Mouse (Mus musculus) thymus, adult 2 months (tissue): Measurements from ENCODE around the gene Phf21a. TPM values are rescaled to one million over a fixed set of nuclear protein-coding genes. Genes with fewer than 3 reads are reported as not detected.

Experiments used
- DNase-seq: peaks from one replicate; pipeline ENCODE4 v3.0.0; 2021
- H3K27ac ChIP-seq: fragments of 200-500 bp; 2 replicates; pipeline ENCODE4 v1.5.1; 2012; ENCODE audit warnings: low read length, control low read depth; ENCODE audit not compliant: control insufficient read depth, insufficient read depth
- H3K27me3 ChIP-seq: fragments of 200-500 bp; 2 replicates; pipeline ENCODE4 v1.6.1; 2012; ENCODE audit warnings: mild to moderate bottlenecking, low read length, moderate library complexity, mixed read lengths; ENCODE audit not compliant: control insufficient read depth, insufficient read depth
- H3K36me3 ChIP-seq: fragments of 200-500 bp; 2 replicates; pipeline ENCODE4 v1.6.1; 2012; ENCODE audit warnings: mild to moderate bottlenecking, low read length, moderate library complexity; ENCODE audit not compliant: control insufficient read depth, insufficient read depth
- H3K4me1 ChIP-seq: fragments of 200-500 bp; replicated peaks from 2 replicates; pipeline ENCODE4 v1.6.1; 2012; ENCODE audit warnings: low read length; ENCODE audit not compliant: control insufficient read depth, insufficient read depth
- H3K4me3 ChIP-seq: fragments of 200-500 bp; 2 replicates; pipeline ENCODE4 v1.5.1; 2012; ENCODE audit warnings: mild to moderate bottlenecking, low read length, control low read depth, moderate library complexity; ENCODE audit not compliant: control insufficient read depth, insufficient read depth
- CTCF ChIP-seq: fragments of 200-500 bp; IDR thresholded peaks from 2 replicates; pipeline ENCODE4 v1.5.1; 2012; ENCODE audit warnings: mild to moderate bottlenecking, control low read depth, low read length, moderate library complexity, borderline replicate concordance; ENCODE audit not compliant: control insufficient read depth, poor library complexity, insufficient read depth; ENCODE audit errors: extremely low read depth
- POLR2A ChIP-seq: fragments of 200-500 bp; IDR thresholded peaks from 2 replicates; pipeline ENCODE4 v1.6.1; 2012; ENCODE audit warnings: mild to moderate bottlenecking, low read length, control low read depth, moderate library complexity; ENCODE audit not compliant: control insufficient read depth, poor library complexity, insufficient read depth; ENCODE audit errors: extremely low read depth
- WGBS: fragments of 180-500 bp; shearing (Covaris S2); methylation state at CpG from one replicate; pipeline ENCODE4 v1.1.7; 2018; 5-methylcytosine and 5-hydroxymethylcytosine counted together
- polyA plus RNA-seq: library from polyadenylated mRNA; depleted of rRNA; stranded (reverse); fragments of >200 nt; gene quantifications from 2 replicates; pipeline ENCODE4 v1.2.3, GENCODE M21; 2012

Phf21a gene
- polyA plus RNA-seq, 1 experiment: 81.6 TPM

DNA sequence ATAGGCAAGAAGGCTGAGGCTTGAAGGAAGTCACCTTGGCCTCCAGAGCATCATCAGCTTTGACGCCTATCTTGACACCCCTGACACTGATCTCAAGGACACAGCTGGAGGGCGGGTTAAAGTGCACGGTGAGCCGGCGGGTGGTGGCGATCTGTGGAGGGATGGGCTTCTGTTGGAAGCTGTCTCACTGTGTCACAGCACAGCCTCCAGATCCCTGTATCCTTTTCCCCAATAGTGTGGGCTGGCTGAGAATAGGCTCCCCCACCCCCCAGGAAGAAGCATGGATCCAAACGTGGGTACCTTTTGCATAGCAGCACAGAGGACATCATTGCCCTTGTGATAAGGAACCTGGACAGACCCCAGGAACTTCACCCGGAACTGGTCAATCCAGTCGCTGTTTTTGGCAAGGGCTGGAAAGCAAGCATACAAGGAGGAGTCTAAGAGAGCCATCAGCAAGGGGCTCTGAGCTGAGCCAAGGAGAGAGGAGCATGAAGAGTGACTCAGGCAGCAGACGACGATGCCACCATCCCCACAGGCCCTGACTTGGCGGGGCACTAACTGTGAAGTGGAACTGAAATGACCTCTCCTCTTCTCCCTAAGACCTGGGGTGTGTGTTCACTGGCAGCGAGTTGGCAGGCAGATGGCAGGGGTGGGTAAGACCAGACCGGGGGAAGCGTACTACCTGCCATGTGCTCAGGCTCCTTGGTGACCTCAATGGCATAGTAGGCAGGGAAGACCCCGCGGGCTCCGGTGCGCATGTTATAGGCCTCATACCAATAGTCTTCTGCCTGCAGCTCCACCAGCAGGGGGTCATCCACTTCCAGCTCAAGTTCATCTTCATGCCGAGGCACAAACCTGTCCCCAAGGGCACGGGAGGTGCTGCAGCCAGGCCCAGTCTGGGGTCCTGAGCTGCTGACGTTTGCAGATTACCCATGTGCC lies 292.5 kb downstream of the Phf21a start:
- WGBS: 88% methylated on average over 22 of the region's 22 CpGs

DNA sequence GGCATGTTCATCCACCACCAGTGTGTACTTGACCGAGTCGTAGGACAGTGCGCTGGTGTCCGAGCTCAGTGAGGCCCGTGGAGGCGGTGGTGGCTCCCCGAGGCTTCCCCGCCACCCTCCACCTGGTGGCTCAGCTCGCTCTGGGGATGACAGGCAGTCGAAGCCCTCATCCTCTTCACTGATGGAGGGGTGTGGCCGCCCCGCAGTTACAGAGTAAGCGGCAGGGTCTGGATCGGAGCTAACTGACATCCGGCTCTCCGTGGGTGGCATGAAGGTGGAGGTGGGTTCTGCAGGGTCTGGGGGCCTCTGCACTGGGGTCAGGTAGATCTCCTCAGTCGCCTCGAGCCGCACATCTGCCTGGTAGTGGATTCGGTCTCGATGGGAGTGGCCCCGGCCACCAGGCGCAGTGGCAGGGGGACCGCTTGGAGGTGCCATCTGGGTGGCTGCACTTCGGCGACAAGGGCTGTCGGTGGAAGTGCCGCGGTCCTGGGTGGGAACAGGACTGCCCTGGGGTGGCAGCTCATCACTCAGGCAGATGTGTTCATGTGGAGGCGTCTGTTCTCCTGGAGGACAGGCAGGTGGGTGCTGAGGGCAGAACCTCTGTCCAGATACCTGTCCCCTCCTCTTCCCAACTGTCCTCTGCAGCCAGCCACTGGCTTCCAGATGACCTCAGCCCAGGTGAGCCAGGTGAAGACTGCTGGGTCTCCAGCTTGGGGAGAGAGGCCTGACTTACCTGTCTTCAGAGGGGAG lies 294.1 kb downstream of the Phf21a start:
- no peaks in the 10 kb centered on the region for H3K36me3 ChIP-seq
- 95% methylated on average over 30 of the region's 30 CpGs for WGBS
- peaks cover 29% of the 10 kb centered on the region for H3K4me1 ChIP-seq
- no peak overlapping the region for H3K4me3 ChIP-seq
- no peak overlapping the region for H3K27ac ChIP-seq
- TF ChIP-seq POLR2A (no peak), CTCF (no peak)
- DNase-seq: no peak
- peaks cover 7% of the 10 kb centered on the region; the same call in 1 of the 2 replicates for H3K27me3 ChIP-seq

More for the DNA sequence above, 292.5 kb downstream of the Phf21a start:
- no peak for DNase-seq
- no peak overlapping the region for H3K4me3 ChIP-seq
- peaks cover 29% of the 10 kb centered on the region for H3K4me1 ChIP-seq
- peaks cover 7% of the 10 kb centered on the region; the same call in 1 of the 2 replicates for H3K27me3 ChIP-seq
- peaks cover 10% of the 10 kb centered on the region; the same call in 1 of the 2 replicates for H3K36me3 ChIP-seq
- no peak for TF ChIP-seq CTCF
- no peak for TF ChIP-seq POLR2A
- H3K27ac ChIP-seq: no peak overlapping the region

DNA sequence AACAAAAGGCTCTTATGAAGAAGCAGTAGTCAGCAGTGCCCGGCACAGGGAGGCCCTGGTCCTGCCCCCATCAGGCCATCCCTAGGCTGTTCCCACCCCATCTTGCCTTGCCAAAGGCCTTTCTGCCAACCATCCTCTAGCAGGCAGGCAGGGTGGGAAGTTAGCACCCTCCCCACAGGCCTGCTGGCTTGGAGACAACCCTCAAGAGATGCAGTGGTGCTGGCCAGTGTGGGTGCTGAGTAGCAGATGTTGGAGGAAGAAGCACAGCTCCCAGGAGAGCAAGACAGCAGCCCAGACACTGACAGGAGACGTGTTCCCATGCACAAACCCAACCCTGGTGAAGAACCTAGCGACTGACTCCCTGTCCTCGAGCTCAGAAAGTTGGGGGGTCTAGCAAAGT lies 294.7 kb downstream of the Phf21a start:
- TF ChIP-seq CTCF (no peak), POLR2A (no peak)
- 83% methylated on average over 4 of the region's 4 CpGs for WGBS
- Histone ChIP-seq H3K27me3 (peaks cover 7% of the 10 kb centered on the region; the same call in 1 of the 2 replicates), H3K36me3 (no peaks in the 10 kb centered on the region), H3K27ac (no peak overlapping the region), H3K4me3 (no peak overlapping the region), H3K4me1 (peaks cover 29% of the 10 kb centered on the region)
- no peak for DNase-seq

DNA sequence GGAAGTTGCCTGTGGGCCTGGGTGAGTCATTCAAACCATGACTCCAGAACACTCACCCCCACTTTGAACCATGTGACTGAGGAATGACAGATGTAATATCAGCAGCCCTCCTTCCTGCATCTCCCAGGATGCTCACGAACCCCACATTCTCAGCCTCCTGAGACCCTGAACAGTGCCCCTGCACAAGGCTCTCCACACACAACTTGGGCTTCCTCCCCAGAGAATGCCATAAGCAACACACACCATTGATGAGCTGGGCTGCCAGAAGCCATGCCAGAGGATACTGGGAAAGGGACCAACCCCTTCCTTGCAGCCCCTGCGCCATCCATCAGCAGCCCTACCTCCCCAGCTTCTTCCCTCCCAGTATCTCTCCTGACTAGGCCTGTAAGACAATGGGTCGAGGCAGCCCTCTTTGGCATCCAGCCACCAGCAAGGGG lies 295.2 kb downstream of the Phf21a start:
- H3K27me3 ChIP-seq: peaks cover 7% of the 10 kb centered on the region; the same call in 1 of the 2 replicates
- WGBS: 94% methylated on average over 3 of the region's 3 CpGs
- H3K36me3 ChIP-seq: no peaks in the 10 kb centered on the region
- TF ChIP-seq CTCF (no peak), POLR2A (no peak)
- no peak for DNase-seq
- no peak overlapping the region for H3K4me3 ChIP-seq
- H3K4me1 ChIP-seq: peaks cover 27% of the 10 kb centered on the region
- H3K27ac ChIP-seq: no peak overlapping the region

DNA sequence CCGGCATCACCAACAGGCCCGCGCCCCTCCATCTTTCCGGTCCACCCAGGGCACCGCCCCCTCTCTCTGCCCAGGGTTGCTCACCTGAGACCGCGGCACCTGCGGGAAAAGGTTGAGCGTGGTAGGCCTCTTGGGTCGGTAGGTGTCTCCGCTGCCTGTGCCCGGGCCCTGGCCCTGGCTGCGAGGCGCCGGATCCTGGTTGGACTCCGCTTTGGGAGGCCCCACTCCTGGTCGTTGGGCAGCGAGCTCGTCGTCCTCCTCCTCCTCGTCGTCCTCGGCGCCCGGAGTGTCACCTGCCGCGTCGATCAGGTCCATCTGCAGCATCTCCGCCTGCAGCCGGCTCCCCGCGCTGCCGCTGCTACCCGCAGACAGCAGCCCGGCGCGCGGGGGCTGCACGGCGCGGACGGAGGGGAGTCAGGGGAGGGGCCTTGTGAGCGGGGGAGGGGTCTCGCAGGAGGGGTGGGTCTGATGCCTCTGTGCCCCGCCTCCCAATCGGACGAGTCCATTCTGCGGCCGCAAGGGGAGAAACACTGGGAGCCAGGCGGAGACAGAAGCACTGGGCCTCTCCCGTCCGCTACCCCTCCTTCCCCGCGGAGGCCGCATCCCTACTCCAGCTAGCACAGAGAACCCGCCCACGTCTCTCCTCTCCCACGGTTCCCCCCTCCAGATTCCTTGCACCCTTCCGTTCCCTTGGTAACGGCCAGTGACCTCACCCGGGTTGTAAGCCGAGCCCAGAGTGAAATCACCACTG lies 296.1 kb downstream of the Phf21a start:
- Histone ChIP-seq H3K4me1 (peaks cover 18% of the 10 kb centered on the region), H3K4me3 (peak overlapping the region; percentile 40), H3K27ac (no peak overlapping the region), H3K27me3 (peaks cover 7% of the 10 kb centered on the region; the same call in 1 of the 2 replicates), H3K36me3 (no peaks in the 10 kb centered on the region)
- 5% methylated on average over 61 of the region's 62 CpGs for WGBS
- TF ChIP-seq POLR2A: no peak
- no peak for TF ChIP-seq CTCF
- DNase-seq: peak; percentile 49

DNA sequence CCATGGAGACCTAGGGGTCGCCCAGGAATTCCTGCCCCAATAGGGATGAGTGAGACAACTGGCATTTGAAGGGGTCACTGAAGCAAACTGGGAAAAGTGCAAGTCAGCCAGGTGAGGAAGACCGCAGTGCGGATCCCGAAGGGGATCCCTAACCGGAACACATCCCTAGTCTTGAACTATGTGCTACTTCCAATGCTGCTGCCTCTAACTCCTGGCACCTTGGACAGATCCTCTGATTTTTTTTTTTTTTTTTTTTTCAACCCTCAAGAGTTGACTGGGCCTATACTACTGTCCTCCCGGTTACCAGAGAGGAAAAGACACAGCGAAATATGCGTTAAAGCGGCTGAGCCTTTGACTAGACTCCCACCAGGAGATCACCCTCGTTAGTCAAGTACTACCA lies 296.7 kb downstream of the Phf21a start:
- no peak for DNase-seq
- WGBS: 52% methylated on average over 10 of the region's 10 CpGs
- peaks cover 7% of the 10 kb centered on the region; the same call in 1 of the 2 replicates for H3K27me3 ChIP-seq
- peaks cover 12% of the 10 kb centered on the region for H3K4me1 ChIP-seq
- H3K36me3 ChIP-seq: no peaks in the 10 kb centered on the region
- H3K27ac ChIP-seq: no peak overlapping the region
- TF ChIP-seq CTCF: no peak
- TF ChIP-seq POLR2A: no peak
- H3K4me3 ChIP-seq: no peak overlapping the region
